Mouse (Mus musculus) bone marrow macrophage, adult 2 months (primary cell): ENCODE results near the gene 1700016H13Rik.

Experiments
- CTCF ChIP-seq: IDR thresholded peaks from 2 replicates; pipeline ENCODE4 v1.5.1; 2012; ENCODE audit warnings: low read depth, mild to moderate bottlenecking, low read length, moderate library complexity
- POLR2A ChIP-seq: IDR thresholded peaks from 2 replicates; pipeline ENCODE4 v1.6.1; 2012; ENCODE audit warnings: mild to moderate bottlenecking, low read depth, low read length, borderline replicate concordance

- TF ChIP-seq CTCF (no peak), POLR2A (no peak)
These were observed 8.5 kb downstream of the 1700016H13Rik start for GRCm38 (mm10) chr5:103647320-103647719.
